Mouse (Mus musculus) retina, embryonic 14.5 days (tissue): ENCODE measurements around the gene Arhgap15.

Experiments
- DNase-seq: peaks from one replicate; pipeline ENCODE4 v3.0.0-alpha.2; 2015; ENCODE audit warnings: low spot score

The Arhgap15 gene

GRCm38 (mm10) chr2:44444938-44445337 is 696.3 kb downstream of the Arhgap15 start:
- no peak for DNase-seq
